ENCODE assay signal across 8 mouse cellular contexts in the genomic region with DNA sequence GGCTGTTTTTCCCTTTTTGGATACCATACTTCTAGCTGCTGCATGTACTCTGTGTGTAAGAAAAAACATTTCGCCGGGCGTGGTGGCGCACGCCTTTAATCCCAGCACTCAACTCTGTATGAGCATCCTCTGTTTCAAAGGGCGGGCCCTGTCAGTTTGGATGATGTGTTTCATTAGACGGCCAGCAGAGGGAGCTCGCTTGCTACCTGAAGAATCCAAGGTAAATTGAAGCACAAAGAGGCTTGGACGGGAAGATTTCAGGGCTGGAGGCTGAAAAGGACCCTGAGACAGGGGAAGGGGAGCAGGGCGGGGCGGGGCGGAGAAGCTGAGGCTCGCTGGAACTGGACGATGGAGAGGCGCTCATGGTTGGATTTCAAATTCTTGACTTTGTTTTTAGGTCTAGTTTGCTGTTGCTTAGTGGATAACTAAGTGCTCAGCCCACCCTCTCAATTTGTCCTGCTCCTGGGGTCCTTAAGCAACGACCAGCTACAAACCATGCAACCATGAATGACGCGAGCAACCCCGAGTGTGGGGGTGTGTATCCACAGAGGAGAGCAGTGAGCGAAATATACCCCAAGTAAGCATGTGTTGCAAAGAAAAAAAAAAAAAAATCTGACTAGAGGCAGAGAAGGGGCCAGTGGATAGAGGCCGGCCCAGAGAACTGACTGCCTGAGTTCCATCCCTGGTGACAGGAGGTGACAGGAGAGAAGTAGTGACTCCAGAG. TPM values are rescaled to one million over a fixed set of nuclear protein-coding genes. Genes with fewer than 3 reads are reported as not detected.
DNase-seq lines count a peak whose midpoint lies in the region; ATAC-seq and TF ChIP-seq lines count a peak whose summit lies in the region.

No protein-coding gene starts in this region.

- WGBS in heart, embryonic 12.5 days = 13% methylated on average over 21 of the region's 21 CpGs
- 10% methylated on average over 21 of the region's 21 CpGs for WGBS in kidney, embryonic 16.5 days
- 9% methylated on average over 21 of the region's 21 CpGs for WGBS in limb, embryonic 15.5 days
- 16% methylated on average over 21 of the region's 21 CpGs for WGBS in stomach, embryonic 14.5 days

- ATAC-seq in heart, embryonic 12.5 days (ENCODE audit: insufficient number of reproducible peaks, low FRiP score) = peak; percentile 30; the same call in 1 of the 2 replicates
- ATAC-seq in kidney, embryonic 16.5 days (ENCODE audit: low FRiP score, low TSS enrichment) = peak; percentile 49; the same call in 1 of the 2 replicates
- no peak for ATAC-seq in limb, embryonic 15.5 days (ENCODE audit: insufficient number of reproducible peaks, low FRiP score, low TSS enrichment, low read depth)
- ATAC-seq in stomach, embryonic 14.5 days (ENCODE audit: insufficient number of reproducible peaks, insufficient read depth, low FRiP score, low read depth) = peak; percentile 38; the same call in 1 of the 2 replicates

- DNase-seq in CD4-positive, CD25-positive, alpha-beta regulatory T cell, adult 2 months (ENCODE audit: low read depth, low spot score) = peak; percentile 85
- DNase-seq in brain, adult 2 months (ENCODE audit: low read depth, low spot score) = peak; percentile 93
- peak; percentile 82 for DNase-seq in neural tube, embryonic 10.5 days (ENCODE audit: extremely low spot score, low spot score)

- no peak for TF ChIP-seq POLR2A in embryonic fibroblast, embryonic 13.5 days (IDR thresholded peaks at IDR 0.05; ENCODE audit: low read depth, low read length)

- no peaks in the 10 kb centered on the region for H3K4me1 ChIP-seq in embryonic fibroblast, embryonic 13.5 days (ENCODE audit: control insufficient read depth, insufficient read depth, low read length)
- peaks cover under 1% of the 10 kb centered on the region for H3K4me1 ChIP-seq in heart, embryonic 12.5 days (replicated peaks)
- H3K4me1 ChIP-seq in kidney, embryonic 16.5 days (ENCODE audit: insufficient read depth, low read length) = peaks cover 1% of the 10 kb centered on the region
- peaks cover 5% of the 10 kb centered on the region; the same call in 1 of the 2 replicates for H3K4me1 ChIP-seq in limb, embryonic 15.5 days
- 0 out of 2 replicates have a peak, but pooled peaks cover 6% of the 10 kb centered on the region for H3K4me1 ChIP-seq in stomach, embryonic 14.5 days (ENCODE audit: control insufficient read depth, insufficient read depth, low read length)

- no peaks in the 10 kb centered on the region for H3K27me3 ChIP-seq in heart, embryonic 12.5 days (replicated peaks)
- no peaks in the 10 kb centered on the region for H3K27me3 ChIP-seq in kidney, embryonic 16.5 days (ENCODE audit: insufficient read depth, low read length)
- H3K27me3 ChIP-seq in limb, embryonic 15.5 days = no peaks in the 10 kb centered on the region
- no peaks in the 10 kb centered on the region for H3K27me3 ChIP-seq in stomach, embryonic 14.5 days (ENCODE audit: control insufficient read depth, insufficient read depth, low read length)

- H3K4me2 ChIP-seq in heart, embryonic 12.5 days = peak overlapping the region; percentile 51
- H3K4me2 ChIP-seq in kidney, embryonic 16.5 days (replicated peaks; ENCODE audit: low read depth, low read length) = peak overlapping the region; percentile 45
- peak overlapping the region; percentile 39 for H3K4me2 ChIP-seq in limb, embryonic 15.5 days
- H3K4me2 ChIP-seq in stomach, embryonic 14.5 days (replicated peaks; ENCODE audit: low read depth, low read length) = peak overlapping the region; percentile 29

- no peaks in the 10 kb centered on the region for H3K9me3 ChIP-seq in heart, embryonic 12.5 days (replicated peaks)
- H3K9me3 ChIP-seq in kidney, embryonic 16.5 days (ENCODE audit: low read length) = no peaks in the 10 kb centered on the region; the same call in 1 of the 2 replicates
- no peaks in the 10 kb centered on the region for H3K9me3 ChIP-seq in limb, embryonic 15.5 days
- no peaks in the 10 kb centered on the region for H3K9me3 ChIP-seq in stomach, embryonic 14.5 days (ENCODE audit: control insufficient read depth, low read depth, low read length)

- H3K9ac ChIP-seq in heart, embryonic 12.5 days = no peak overlapping the region
- H3K9ac ChIP-seq in kidney, embryonic 16.5 days (replicated peaks; ENCODE audit: low read length) = peak overlapping the region; percentile 24; the same call in 1 of the 2 replicates
- no peak overlapping the region for H3K9ac ChIP-seq in limb, embryonic 15.5 days
- H3K9ac ChIP-seq in stomach, embryonic 14.5 days (replicated peaks; ENCODE audit: low read depth, low read length) = no peak overlapping the region

- peak; percentile 36; the same call in 1 of the 2 replicates for TF ChIP-seq CTCF in embryonic fibroblast, embryonic 13.5 days (IDR thresholded peaks at IDR 0.05; ENCODE audit: borderline replicate concordance, insufficient read depth, low read length)

- H3K27ac ChIP-seq in embryonic fibroblast, embryonic 13.5 days (ENCODE audit: insufficient read depth, low read length) = no peak overlapping the region
- no peak overlapping the region for H3K27ac ChIP-seq in heart, embryonic 12.5 days (ENCODE audit: poor library complexity, severe bottlenecking)
- no peak overlapping the region for H3K27ac ChIP-seq in kidney, embryonic 16.5 days (ENCODE audit: low read length)
- no peak overlapping the region for H3K27ac ChIP-seq in limb, embryonic 15.5 days
- H3K27ac ChIP-seq in stomach, embryonic 14.5 days (ENCODE audit: low read length) = no peak overlapping the region

- no peaks in the 10 kb centered on the region for H3K36me3 ChIP-seq in heart, embryonic 12.5 days
- no peaks in the 10 kb centered on the region for H3K36me3 ChIP-seq in kidney, embryonic 16.5 days (ENCODE audit: insufficient read depth, low read length)
- H3K36me3 ChIP-seq in limb, embryonic 15.5 days = no peaks in the 10 kb centered on the region
- H3K36me3 ChIP-seq in stomach, embryonic 14.5 days (ENCODE audit: control insufficient read depth, insufficient read depth, low read length) = no peaks in the 10 kb centered on the region

- H3K4me3 ChIP-seq in embryonic fibroblast, embryonic 13.5 days (ENCODE audit: insufficient read depth, low read length) = no peak overlapping the region
- H3K4me3 ChIP-seq in heart, embryonic 12.5 days = no peak overlapping the region
- no peak overlapping the region for H3K4me3 ChIP-seq in kidney, embryonic 16.5 days (ENCODE audit: low read length)
- peak overlapping the region; percentile 16; the same call in 1 of the 2 replicates for H3K4me3 ChIP-seq in limb, embryonic 15.5 days
- H3K4me3 ChIP-seq in stomach, embryonic 14.5 days (ENCODE audit: low read depth, low read length) = no peak overlapping the region

RNA-seq across cellular contexts. Expression of gene Tpt1, which starts 31.6 kb away (rescaled TPM):
- 3,843 and 4,417 TPM in 2 replicates for polyA plus RNA-seq in embryonic fibroblast, embryonic 13.5 days (2011; ENCODE audit: insufficient read length, low read depth, missing spikeins)
- polyA plus RNA-seq in heart, embryonic 12.5 days (2016; fragmentation: Nextera tagmentation; extraction: Ambion mirVana) = 921 and 928 TPM in 2 replicates
- 868 and 911 TPM in 2 replicates for polyA plus RNA-seq in kidney, embryonic 16.5 days (2015; fragmentation: Nextera tagmentation; extraction: Ambion mirVana)
- polyA plus RNA-seq in limb, embryonic 15.5 days (2015; fragmentation: Nextera tagmentation; extraction: Ambion mirVana) = 944 and 1,088 TPM in 2 replicates
- polyA plus RNA-seq in stomach, embryonic 14.5 days (2014; fragmentation: Nextera tagmentation; extraction: Ambion mirVana) = 1,351 and 1,352 TPM in 2 replicates
